Mouse (Mus musculus): ENCODE measurements at regions not wholly inside any gene's neighbourhood (a gene's known extent, or its start where the extent isn't known, plus 50 kb on each side); places are given as distances from the start of the nearest gene placed in this dataset.
A peak's percentile ranks its signal among the peaks of the same experiment; 100 is the strongest.
"Not testable (repeated sequence)": the region's sequence is repeated elsewhere in the genome, so short reads cannot be mapped to it uniquely, and the experiment has no call there.

DNA sequence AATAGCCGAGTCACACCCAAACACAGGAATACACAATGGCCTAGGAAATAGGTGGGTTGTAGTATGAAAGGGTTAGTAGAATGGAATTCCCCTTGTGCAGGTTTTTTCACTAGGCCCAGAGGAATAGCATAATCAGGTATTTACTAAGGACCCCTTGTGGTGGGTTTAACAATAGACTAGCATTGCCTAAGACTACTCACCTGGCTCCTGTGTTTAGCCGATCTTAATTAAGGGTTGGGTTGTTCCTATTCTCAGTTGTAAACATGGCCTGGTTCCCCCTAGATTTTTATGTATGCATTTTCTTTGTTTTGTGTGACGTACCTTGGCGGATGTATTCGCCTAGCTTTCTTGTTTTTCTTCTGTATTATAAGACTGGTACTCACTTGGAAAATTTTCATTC lies 90.8 kb upstream of the Srd5a2 start:
- H3K4me3 ChIP-seq (ENCODE audit: low read length); DNase-seq (ENCODE audit: low spot score); H3K9me3 ChIP-seq (ENCODE audit: low read length); H3K4me1 ChIP-seq (ENCODE audit: insufficient read depth, low read length); H3K36me3 ChIP-seq (ENCODE audit: insufficient read depth, low read length); H3K27ac ChIP-seq; H3K27me3 ChIP-seq (ENCODE audit: insufficient read depth, low read length); H3K9ac ChIP-seq (replicated peaks; ENCODE audit: low read length); H3K4me2 ChIP-seq (ENCODE audit: low read depth, low read length); ATAC-seq: not testable (repeated sequence)
- 95% methylated on average over 5 of the region's 5 CpGs for WGBS

DNA sequence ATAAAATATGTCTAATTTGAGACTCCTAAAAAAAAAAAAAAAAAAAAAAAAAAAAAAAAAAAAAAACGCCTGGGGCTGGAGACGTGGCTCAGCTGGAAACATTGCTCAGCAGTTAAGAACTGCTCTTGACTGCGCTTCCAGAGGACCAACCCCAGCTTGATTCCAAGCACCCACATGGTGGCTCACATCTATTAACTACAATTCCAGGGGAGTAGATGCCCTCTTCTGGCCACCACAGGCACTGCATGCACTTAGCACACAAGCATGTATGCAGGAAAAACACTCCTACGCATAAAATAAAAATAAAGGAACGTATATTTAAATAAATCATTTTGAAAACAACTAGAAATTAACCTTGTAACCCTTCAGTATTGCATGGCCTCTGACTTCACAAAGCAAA lies 87.3 kb upstream of the Srd5a2 start:
- no peaks in the 10 kb centered on the region for H3K9me3 ChIP-seq (ENCODE audit: low read length)
- no peak overlapping the region for H3K4me3 ChIP-seq (ENCODE audit: low read length)
- H3K4me1 ChIP-seq (ENCODE audit: insufficient read depth, low read length): no peaks in the 10 kb centered on the region
- no peak for ATAC-seq
- WGBS: 84% methylated on average over 5 of the region's 5 CpGs
- peak; percentile 52; the same call in 1 of the 2 replicates for TF ChIP-seq CTCF (IDR thresholded peaks at IDR 0.05; ENCODE audit: low read depth)
- no peak for DNase-seq (ENCODE audit: low spot score)
- no peak overlapping the region for H3K27ac ChIP-seq
- no peak overlapping the region for H3K9ac ChIP-seq (replicated peaks; ENCODE audit: low read length)
- H3K36me3 ChIP-seq (ENCODE audit: insufficient read depth, low read length): no peaks in the 10 kb centered on the region
- no peak overlapping the region for H3K4me2 ChIP-seq (ENCODE audit: low read depth, low read length)
- no peaks in the 10 kb centered on the region for H3K27me3 ChIP-seq (ENCODE audit: insufficient read depth, low read length)

DNA sequence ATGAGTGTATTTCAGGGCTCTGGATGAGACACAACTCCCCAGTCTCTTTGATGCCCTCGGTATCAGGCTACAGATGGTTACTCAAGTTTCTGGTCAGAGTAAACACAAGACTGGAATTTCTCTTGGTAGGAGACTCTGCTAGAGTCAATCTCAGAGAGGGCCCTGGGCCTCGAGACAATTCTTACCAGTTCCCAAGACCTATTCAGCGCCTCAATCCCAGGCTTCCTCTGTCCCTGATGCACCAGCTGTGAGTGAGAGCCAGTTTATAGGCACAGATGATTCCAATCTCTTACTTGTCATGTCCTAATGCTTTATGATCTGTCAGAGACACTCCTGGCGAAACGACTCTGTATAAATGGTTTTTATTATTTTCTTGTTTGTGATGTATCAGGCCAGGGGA lies 83.8 kb upstream of the Srd5a2 start:
- no peak overlapping the region for H3K27ac ChIP-seq
- no peak for ATAC-seq
- no peaks in the 10 kb centered on the region for H3K27me3 ChIP-seq (ENCODE audit: insufficient read depth, low read length)
- H3K9ac ChIP-seq (replicated peaks; ENCODE audit: low read length): no peak overlapping the region
- H3K36me3 ChIP-seq (ENCODE audit: insufficient read depth, low read length): no peaks in the 10 kb centered on the region
- H3K4me1 ChIP-seq (ENCODE audit: insufficient read depth, low read length): no peaks in the 10 kb centered on the region
- no peak overlapping the region for H3K4me3 ChIP-seq (ENCODE audit: low read length)
- H3K9me3 ChIP-seq (ENCODE audit: low read length): no peaks in the 10 kb centered on the region
- DNase-seq (ENCODE audit: low spot score): no peak
- no peak for TF ChIP-seq CTCF (IDR thresholded peaks at IDR 0.05; ENCODE audit: low read depth)
- WGBS: 86% methylated on average over 5 of the region's 5 CpGs
- no peak overlapping the region for H3K4me2 ChIP-seq (ENCODE audit: low read depth, low read length)

DNA sequence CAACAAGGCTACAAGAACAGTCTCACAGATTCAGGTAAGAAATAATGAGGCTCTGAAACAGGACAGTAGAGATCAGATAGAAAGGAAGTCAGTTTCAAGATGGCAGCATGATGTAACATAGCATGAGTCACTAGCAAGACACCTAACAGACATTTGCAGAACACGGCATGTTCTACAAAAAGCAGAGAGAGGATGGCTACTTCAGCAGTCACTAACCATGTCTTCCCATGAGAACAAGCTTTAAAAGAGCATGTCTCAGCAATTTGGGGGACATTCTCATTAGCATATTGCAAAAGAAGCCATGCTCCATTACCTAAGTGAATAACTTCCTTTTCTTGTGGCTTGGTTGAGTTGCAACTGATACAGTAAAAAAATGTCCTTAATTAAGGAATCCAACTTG lies 75.2 kb upstream of the Srd5a2 start:
- Histone ChIP-seq H3K4me2 (ENCODE audit: low read depth, low read length) (no peak overlapping the region), H3K9me3 (ENCODE audit: low read length) (no peaks in the 10 kb centered on the region), H3K27me3 (ENCODE audit: insufficient read depth, low read length) (no peaks in the 10 kb centered on the region), H3K4me1 (ENCODE audit: insufficient read depth, low read length) (no peaks in the 10 kb centered on the region), H3K27ac (no peak overlapping the region), H3K9ac (replicated peaks; ENCODE audit: low read length) (no peak overlapping the region), H3K36me3 (ENCODE audit: insufficient read depth, low read length) (no peaks in the 10 kb centered on the region), H3K4me3 (ENCODE audit: low read length) (no peak overlapping the region)
- DNase-seq (ENCODE audit: low spot score) (no peak), ATAC-seq (no peak)
- no peak for TF ChIP-seq CTCF (IDR thresholded peaks at IDR 0.05; ENCODE audit: low read depth)
- WGBS: 93% methylated on average over 1 of the region's 1 CpGs

GRCm38 (mm10) chr17:74120969-74121368 lies 73.3 kb upstream of the Srd5a2 start:
- no peaks in the 10 kb centered on the region for H3K9me3 ChIP-seq (ENCODE audit: low read length)
- WGBS: 41% methylated on average over 2 of the region's 2 CpGs
- H3K4me2 ChIP-seq (ENCODE audit: low read depth, low read length): no peak overlapping the region
- no peak for TF ChIP-seq CTCF (IDR thresholded peaks at IDR 0.05; ENCODE audit: low read depth)
- no peak overlapping the region for H3K9ac ChIP-seq (replicated peaks; ENCODE audit: low read length)
- no peak overlapping the region for H3K27ac ChIP-seq
- H3K36me3 ChIP-seq (ENCODE audit: insufficient read depth, low read length): no peaks in the 10 kb centered on the region
- H3K4me1 ChIP-seq (ENCODE audit: insufficient read depth, low read length): no peaks in the 10 kb centered on the region
- ATAC-seq: no peak
- H3K4me3 ChIP-seq (ENCODE audit: low read length): no peak overlapping the region
- no peaks in the 10 kb centered on the region for H3K27me3 ChIP-seq (ENCODE audit: insufficient read depth, low read length)
- no peak for DNase-seq (ENCODE audit: low spot score)
